Mouse (Mus musculus): ENCODE results near the gene Klk6. TPM values are rescaled to one million over a fixed set of nuclear protein-coding genes. Genes with fewer than 3 reads are reported as not detected.

Gene Klk6
- polyA plus RNA-seq, 1 experiment from 2014 or later = not detected

DNA sequence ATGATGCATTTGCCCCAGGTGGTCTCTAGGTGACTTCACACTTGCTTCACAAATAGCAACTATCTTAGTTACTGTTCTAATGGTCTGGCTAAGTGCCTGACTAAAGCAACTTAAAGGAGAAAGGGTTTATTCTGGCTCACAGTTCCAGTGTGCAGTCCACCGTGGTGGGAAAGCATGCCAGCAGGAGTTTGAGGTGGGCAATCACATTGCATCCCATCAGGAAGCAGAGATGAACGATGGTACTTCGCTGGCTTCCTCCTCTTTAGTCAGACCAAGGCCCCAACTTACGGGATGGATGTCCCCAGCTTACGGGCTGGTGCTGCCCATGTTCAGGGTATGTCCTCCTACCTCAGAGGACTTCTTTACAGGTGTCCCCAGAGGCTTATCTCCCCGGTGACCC is 27.3 kb downstream of the Klk6 start:
- 77% methylated on average over 6 of the region's 6 CpGs for WGBS
- Histone ChIP-seq H3K4me1 (ENCODE audit: control insufficient read depth, insufficient read depth, low read length) (no peaks in the 10 kb centered on the region), H3K27me3 (ENCODE audit: control insufficient read depth, insufficient read depth, low read length) (no peaks in the 10 kb centered on the region), H3K4me3 (ENCODE audit: low read length) (no peak overlapping the region), H3K36me3 (ENCODE audit: control insufficient read depth, insufficient read depth) (no peaks in the 10 kb centered on the region), H3K27ac (ENCODE audit: low read length) (no peak overlapping the region), H3K9ac (ENCODE audit: low read length) (no peak overlapping the region), H3K4me2 (ENCODE audit: low read depth, low read length) (no peak overlapping the region), H3K9me3 (replicated peaks; ENCODE audit: control insufficient read depth, low read length) (peaks cover 3% of the 10 kb centered on the region; the same call in 1 of the 2 replicates)
- no peak for ATAC-seq (replicated peaks; ENCODE audit: extremely low read depth, insufficient read depth, low FRiP score)

DNA sequence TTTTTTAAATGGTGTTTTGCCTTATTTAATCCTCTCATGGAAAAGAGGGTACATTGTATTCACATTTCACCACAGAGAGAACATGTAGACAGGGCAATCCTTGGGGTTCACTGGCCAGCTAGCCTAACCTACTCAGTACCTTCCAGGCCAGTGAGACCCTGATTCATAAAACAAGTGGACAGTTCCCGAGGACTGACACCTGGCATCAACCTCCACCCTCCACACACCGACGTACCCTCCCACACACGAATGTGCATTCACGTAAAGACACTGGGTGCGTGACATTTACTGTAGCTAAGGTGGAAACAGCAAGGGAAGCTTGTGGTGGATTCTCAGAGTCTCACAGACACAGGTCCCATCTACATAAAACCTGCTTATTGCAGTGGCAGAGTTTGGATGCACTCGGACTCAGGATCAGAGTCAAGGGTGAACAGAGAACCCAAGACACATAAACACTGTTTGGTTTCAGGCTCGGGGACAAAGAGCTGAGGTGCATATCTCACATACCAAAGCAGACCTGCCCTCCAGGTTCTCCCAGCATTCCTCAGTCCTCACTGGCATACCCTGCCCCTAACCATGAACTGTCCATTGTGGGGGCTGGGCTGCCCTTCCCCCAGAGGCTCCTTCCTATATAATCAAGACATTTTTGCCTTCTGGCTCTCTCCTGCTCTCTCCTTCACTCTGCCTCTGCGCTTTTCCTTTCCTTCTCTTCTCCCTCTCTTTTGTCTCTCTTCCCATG is 30.5 kb downstream of the Klk6 start:
- no peaks in the 10 kb centered on the region for H3K4me1 ChIP-seq (ENCODE audit: control insufficient read depth, insufficient read depth, low read length)
- H3K4me3 ChIP-seq (ENCODE audit: low read length) = no peak overlapping the region
- no peak for ATAC-seq (replicated peaks; ENCODE audit: extremely low read depth, insufficient read depth, low FRiP score)
- no peak overlapping the region for H3K9ac ChIP-seq (ENCODE audit: low read length)
- no peaks in the 10 kb centered on the region for H3K36me3 ChIP-seq (ENCODE audit: control insufficient read depth, insufficient read depth)
- H3K4me2 ChIP-seq (ENCODE audit: low read depth, low read length) = no peak overlapping the region
- WGBS = 64% methylated on average over 9 of the region's 9 CpGs
- no peaks in the 10 kb centered on the region for H3K27me3 ChIP-seq (ENCODE audit: control insufficient read depth, insufficient read depth, low read length)
- no peak overlapping the region for H3K27ac ChIP-seq (ENCODE audit: low read length)
- H3K9me3 ChIP-seq (replicated peaks; ENCODE audit: control insufficient read depth, low read length) = peaks cover 3% of the 10 kb centered on the region; the same call in 1 of the 2 replicates

GRCm38 (mm10) chr7:43855709-43856108 is 31.4 kb downstream of the Klk6 start:
- H3K27ac ChIP-seq (ENCODE audit: low read length) = no peak overlapping the region
- WGBS = 42% methylated on average over 3 of the region's 3 CpGs
- no peaks in the 10 kb centered on the region for H3K36me3 ChIP-seq (ENCODE audit: control insufficient read depth, insufficient read depth)
- ATAC-seq (replicated peaks; ENCODE audit: extremely low read depth, insufficient read depth, low FRiP score) = no peak
- no peaks in the 10 kb centered on the region for H3K27me3 ChIP-seq (ENCODE audit: control insufficient read depth, insufficient read depth, low read length)
- no peak overlapping the region for H3K9ac ChIP-seq (ENCODE audit: low read length)
- H3K4me2 ChIP-seq (ENCODE audit: low read depth, low read length) = no peak overlapping the region
- H3K9me3 ChIP-seq (replicated peaks; ENCODE audit: control insufficient read depth, low read length) = peaks cover 3% of the 10 kb centered on the region; the same call in 1 of the 2 replicates
- H3K4me3 ChIP-seq (ENCODE audit: low read length) = no peak overlapping the region
- no peaks in the 10 kb centered on the region for H3K4me1 ChIP-seq (ENCODE audit: control insufficient read depth, insufficient read depth, low read length)

DNA sequence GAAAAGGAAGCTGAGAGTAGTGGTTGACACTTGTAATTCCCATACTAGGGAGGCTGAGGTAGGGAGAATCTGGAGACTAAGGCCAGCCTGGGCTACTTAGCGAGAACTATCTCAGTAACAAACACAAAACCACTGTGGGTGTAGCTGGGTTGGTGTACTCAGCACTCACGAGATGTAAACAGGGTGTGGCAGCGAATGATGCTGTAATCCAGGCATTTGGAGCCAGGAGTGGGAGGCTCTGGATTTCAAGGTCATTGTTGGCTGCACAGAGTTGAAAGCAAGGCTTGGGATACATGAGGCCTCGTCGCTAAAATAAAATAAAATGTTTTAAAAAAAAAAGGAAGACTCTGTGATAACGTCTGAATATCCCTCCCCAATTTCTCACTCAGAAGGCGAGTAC is 32.0 kb downstream of the Klk6 start:
- no peak for ATAC-seq (replicated peaks; ENCODE audit: extremely low read depth, insufficient read depth, low FRiP score)
- H3K27ac ChIP-seq (ENCODE audit: low read length) = no peak overlapping the region
- no peaks in the 10 kb centered on the region for H3K4me1 ChIP-seq (ENCODE audit: control insufficient read depth, insufficient read depth, low read length)
- H3K9me3 ChIP-seq (replicated peaks; ENCODE audit: control insufficient read depth, low read length) = peaks cover 3% of the 10 kb centered on the region; the same call in 1 of the 2 replicates
- no peaks in the 10 kb centered on the region for H3K27me3 ChIP-seq (ENCODE audit: control insufficient read depth, insufficient read depth, low read length)
- no peaks in the 10 kb centered on the region for H3K36me3 ChIP-seq (ENCODE audit: control insufficient read depth, insufficient read depth)
- H3K4me3 ChIP-seq (ENCODE audit: low read length) = no peak overlapping the region
- 70% methylated on average over 7 of the region's 7 CpGs for WGBS
- no peak overlapping the region for H3K9ac ChIP-seq (ENCODE audit: low read length)
- H3K4me2 ChIP-seq (ENCODE audit: low read depth, low read length) = no peak overlapping the region

GRCm38 (mm10) chr7:43857501-43857900 is 33.2 kb downstream of the Klk6 start:
- H3K36me3 ChIP-seq (ENCODE audit: control insufficient read depth, insufficient read depth) = no peaks in the 10 kb centered on the region
- 85% methylated on average over 12 of the region's 12 CpGs for WGBS
- H3K4me3 ChIP-seq (ENCODE audit: low read length) = no peak overlapping the region
- no peak overlapping the region for H3K9ac ChIP-seq (ENCODE audit: low read length)
- no peak overlapping the region for H3K4me2 ChIP-seq (ENCODE audit: low read depth, low read length)
- no peak overlapping the region for H3K27ac ChIP-seq (ENCODE audit: low read length)
- no peaks in the 10 kb centered on the region for H3K4me1 ChIP-seq (ENCODE audit: control insufficient read depth, insufficient read depth, low read length)
- no peak for ATAC-seq (replicated peaks; ENCODE audit: extremely low read depth, insufficient read depth, low FRiP score)
- no peaks in the 10 kb centered on the region for H3K9me3 ChIP-seq (replicated peaks; ENCODE audit: control insufficient read depth, low read length)
- no peaks in the 10 kb centered on the region for H3K27me3 ChIP-seq (ENCODE audit: control insufficient read depth, insufficient read depth, low read length)

- Histone ChIP-seq H3K4me3 (ENCODE audit: low read length) (no peak overlapping the region), H3K36me3 (ENCODE audit: control insufficient read depth, insufficient read depth) (no peaks in the 10 kb centered on the region)
- 80% methylated on average over 8 of the region's 8 CpGs for WGBS
Observed at GRCm38 (mm10) chr7:43860411-43860810, 36.1 kb downstream of the Klk6 start.

DNA sequence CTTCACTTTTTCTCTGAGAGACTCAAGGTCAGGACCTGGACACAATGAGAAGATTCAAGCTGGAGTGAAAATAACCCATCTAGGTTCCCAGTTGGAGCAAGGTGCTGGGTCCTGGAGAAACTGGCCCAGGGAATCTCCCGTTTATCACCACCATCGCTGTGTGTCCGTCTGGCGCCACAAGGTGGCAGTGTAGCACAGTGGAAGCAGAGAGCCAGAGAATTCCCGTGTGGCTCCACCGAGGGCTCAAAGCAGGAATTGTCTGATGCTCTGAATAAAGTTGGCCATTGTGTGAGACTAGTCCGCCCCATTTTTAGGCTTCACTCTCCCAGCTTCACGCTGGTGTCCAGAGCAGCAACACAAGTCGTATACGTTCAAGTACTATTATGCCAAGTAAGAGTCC is 48.9 kb downstream of the Klk6 start:
- H3K27me3 ChIP-seq (ENCODE audit: control insufficient read depth, insufficient read depth, low read length) = no peaks in the 10 kb centered on the region
- WGBS = 5% methylated on average over 10 of the region's 10 CpGs

More at GRCm38 (mm10) chr7:43860411-43860810, 36.1 kb downstream of the Klk6 start:
- no peak overlapping the region for H3K9ac ChIP-seq (ENCODE audit: low read length)
- no peaks in the 10 kb centered on the region for H3K9me3 ChIP-seq (replicated peaks; ENCODE audit: control insufficient read depth, low read length)
- no peaks in the 10 kb centered on the region for H3K4me1 ChIP-seq (ENCODE audit: control insufficient read depth, insufficient read depth, low read length)
- no peak overlapping the region for H3K27ac ChIP-seq (ENCODE audit: low read length)
- H3K4me2 ChIP-seq (ENCODE audit: low read depth, low read length) = no peak overlapping the region
- ATAC-seq (replicated peaks; ENCODE audit: extremely low read depth, insufficient read depth, low FRiP score) = no peak
- no peaks in the 10 kb centered on the region for H3K27me3 ChIP-seq (ENCODE audit: control insufficient read depth, insufficient read depth, low read length)

GRCm38 (mm10) chr7:43873674-43874073 is 49.4 kb downstream of the Klk6 start:
- no peak overlapping the region for H3K9ac ChIP-seq (ENCODE audit: low read length)
- no peak for ATAC-seq (replicated peaks; ENCODE audit: extremely low read depth, insufficient read depth, low FRiP score)
- 83% methylated on average over 3 of the region's 3 CpGs for WGBS

More for the DNA sequence above, 48.9 kb downstream of the Klk6 start:
- H3K4me1 ChIP-seq (ENCODE audit: control insufficient read depth, insufficient read depth, low read length) = no peaks in the 10 kb centered on the region
- no peak overlapping the region for H3K4me3 ChIP-seq (ENCODE audit: low read length)
- no peak overlapping the region for H3K4me2 ChIP-seq (ENCODE audit: low read depth, low read length)
- H3K36me3 ChIP-seq (ENCODE audit: control insufficient read depth, insufficient read depth) = no peaks in the 10 kb centered on the region
- H3K27ac ChIP-seq (ENCODE audit: low read length) = no peak overlapping the region
- H3K9ac ChIP-seq (ENCODE audit: low read length) = no peak overlapping the region
- no peak for ATAC-seq (replicated peaks; ENCODE audit: extremely low read depth, insufficient read depth, low FRiP score)
- H3K9me3 ChIP-seq (replicated peaks; ENCODE audit: control insufficient read depth, low read length) = peaks cover under 1% of the 10 kb centered on the region; the same call in 1 of the 2 replicates

GRCm38 (mm10) chr7:43874868-43875375 is 50.6 kb downstream of the Klk6 start:
- peaks cover 3% of the 10 kb centered on the region; the same call in 1 of the 2 replicates for H3K9me3 ChIP-seq (replicated peaks; ENCODE audit: control insufficient read depth, low read length)
- ATAC-seq (replicated peaks; ENCODE audit: extremely low read depth, insufficient read depth, low FRiP score) = no peak
- no peaks in the 10 kb centered on the region for H3K4me1 ChIP-seq (ENCODE audit: control insufficient read depth, insufficient read depth, low read length)
- H3K4me2 ChIP-seq (ENCODE audit: low read depth, low read length) = no peak overlapping the region
- no peak overlapping the region for H3K9ac ChIP-seq (ENCODE audit: low read length)
- no peaks in the 10 kb centered on the region for H3K36me3 ChIP-seq (ENCODE audit: control insufficient read depth, insufficient read depth)
- WGBS = 79% methylated on average over 6 of the region's 6 CpGs
- no peak overlapping the region for H3K27ac ChIP-seq (ENCODE audit: low read length)
- no peaks in the 10 kb centered on the region; the same call in 1 of the 2 replicates for H3K27me3 ChIP-seq (ENCODE audit: control insufficient read depth, insufficient read depth, low read length)
- H3K4me3 ChIP-seq (ENCODE audit: low read length) = no peak overlapping the region

More at GRCm38 (mm10) chr7:43873674-43874073, 49.4 kb downstream of the Klk6 start:
- H3K36me3 ChIP-seq (ENCODE audit: control insufficient read depth, insufficient read depth) = no peaks in the 10 kb centered on the region
- no peaks in the 10 kb centered on the region for H3K27me3 ChIP-seq (ENCODE audit: control insufficient read depth, insufficient read depth, low read length)
- H3K4me1 ChIP-seq (ENCODE audit: control insufficient read depth, insufficient read depth, low read length) = no peaks in the 10 kb centered on the region
- H3K4me3 ChIP-seq (ENCODE audit: low read length) = no peak overlapping the region
- H3K4me2 ChIP-seq (ENCODE audit: low read depth, low read length) = no peak overlapping the region
- peaks cover 3% of the 10 kb centered on the region; the same call in 1 of the 2 replicates for H3K9me3 ChIP-seq (replicated peaks; ENCODE audit: control insufficient read depth, low read length)
- no peak overlapping the region for H3K27ac ChIP-seq (ENCODE audit: low read length)
